Mouse (Mus musculus) limb, embryonic 14.5 days (tissue): ENCODE results near the gene Ncor1. TPM values are rescaled to one million over a fixed set of nuclear protein-coding genes. Genes with fewer than 3 reads are reported as not detected.
"Not testable (repeated sequence)": the region's sequence is repeated elsewhere in the genome, so short reads cannot be mapped to it uniquely, and the experiment has no call there.

Experiments
- ATAC-seq: fragments of 200-750 bp; cut with Nextera tagmentation; 2 replicates; pipeline ENCODE4 v1.8.0; 2017; ENCODE audit warnings: low read depth, moderate number of reproducible peaks, moderate TSS enrichment; ENCODE audit not compliant: low FRiP score
- DNase-seq: peaks from one replicate; pipeline ENCODE4 v3.0.0-alpha.2; 2015; ENCODE audit warnings: low spot score
- H3K27ac ChIP-seq: fragments of 300-500 bp; sonication (generic); replicated peaks from 2 replicates; pipeline ENCODE4 v1.5.1; 2014; ENCODE audit warnings: low read depth, mild to moderate bottlenecking, low read length, moderate library complexity, mixed read lengths
- H3K27me3 ChIP-seq: fragments of 300-500 bp; sonication (generic); 2 replicates; pipeline ENCODE4 v1.6.1; 2014; ENCODE audit warnings: low read length, mixed read lengths; ENCODE audit not compliant: control insufficient read depth, insufficient read depth
- H3K36me3 ChIP-seq: fragments of 300-500 bp; sonication (generic); 2 replicates; pipeline ENCODE4 v1.6.1; 2014; ENCODE audit warnings: mild to moderate bottlenecking, low read length, moderate library complexity, mixed read lengths; ENCODE audit not compliant: control insufficient read depth, insufficient read depth
- H3K4me1 ChIP-seq: fragments of 300-500 bp; sonication (generic); 2 replicates; pipeline ENCODE4 v1.6.1; 2014; ENCODE audit warnings: antibody characterized with exemption, low read length, mixed read lengths; ENCODE audit not compliant: control insufficient read depth, insufficient read depth
- H3K4me2 ChIP-seq: fragments of 300-500 bp; sonication (generic); replicated peaks from 2 replicates; pipeline ENCODE4 v1.6.1; 2014; ENCODE audit warnings: low read depth, mild to moderate bottlenecking, low read length, moderate library complexity; ENCODE audit not compliant: severe bottlenecking
- H3K4me3 ChIP-seq: fragments of 300-500 bp; sonication (generic); replicated peaks from 2 replicates; pipeline ENCODE4 v1.5.1; 2014; ENCODE audit warnings: low read length
- H3K9ac ChIP-seq: fragments of 300-500 bp; sonication (generic); 2 replicates; pipeline ENCODE4 v1.6.1; 2014; ENCODE audit warnings: mild to moderate bottlenecking, low read depth, low read length, moderate library complexity; ENCODE audit not compliant: severe bottlenecking
- H3K9me3 ChIP-seq: fragments of 300-500 bp; sonication (generic); 2 replicates; pipeline ENCODE4 v1.6.1; 2016; ENCODE audit warnings: low read length; ENCODE audit not compliant: control insufficient read depth
- POLR2A ChIP-seq: fragments of 200-500 bp; IDR thresholded peaks from 2 replicates; pipeline ENCODE4 v1.8.0; 2012; ENCODE audit warnings: inconsistent platforms, mild to moderate bottlenecking, moderate library complexity, borderline replicate concordance; ENCODE audit not compliant: insufficient read depth, insufficient read length; ENCODE audit errors: extremely low read depth
- WGBS: fragments of 180-500 bp; shearing (Covaris S2); extraction: QIAGEN DNeasy Blood & Tissue Kit; methylation state at CpG from one replicate; pipeline ENCODE4 v1.1.7; 2014; 5-methylcytosine and 5-hydroxymethylcytosine counted together
- polyA plus RNA-seq, 2 experiments: library from polyadenylated mRNA; depleted of rRNA in 1 of 2; stranded (reverse) in 1 of 2; unstranded in 1 of 2; fragments of >200 nt; fragmentation: Nextera tagmentation in 1 of 2; extraction: Ambion mirVana in 1 of 2; gene quantifications; 2 replicates each; pipeline versions ENCODE4 v1.2.1 to v1.2.3; 2012 to 2014

Gene Ncor1
- polyA plus RNA-seq, 2 experiments, result 132 to 171 TPM

GRCm38 (mm10) chr11:62388331-62388679 is 70.0 kb downstream of the Ncor1 start:
- H3K27ac ChIP-seq, result no peak overlapping the region
- no peaks in the 10 kb centered on the region for H3K27me3 ChIP-seq
- no peaks in the 10 kb centered on the region for H3K4me1 ChIP-seq
- 97% methylated on average over 3 of the region's 3 CpGs for WGBS
- H3K9ac ChIP-seq, result no peak overlapping the region
- H3K4me2 ChIP-seq, result no peak overlapping the region
- no peaks in the 10 kb centered on the region for H3K9me3 ChIP-seq
- no peak overlapping the region for H3K4me3 ChIP-seq
- ATAC-seq (no peak), DNase-seq (no peak)
- TF ChIP-seq POLR2A, result no peak
- H3K36me3 ChIP-seq, result peaks cover 60% of the 10 kb centered on the region

DNA sequence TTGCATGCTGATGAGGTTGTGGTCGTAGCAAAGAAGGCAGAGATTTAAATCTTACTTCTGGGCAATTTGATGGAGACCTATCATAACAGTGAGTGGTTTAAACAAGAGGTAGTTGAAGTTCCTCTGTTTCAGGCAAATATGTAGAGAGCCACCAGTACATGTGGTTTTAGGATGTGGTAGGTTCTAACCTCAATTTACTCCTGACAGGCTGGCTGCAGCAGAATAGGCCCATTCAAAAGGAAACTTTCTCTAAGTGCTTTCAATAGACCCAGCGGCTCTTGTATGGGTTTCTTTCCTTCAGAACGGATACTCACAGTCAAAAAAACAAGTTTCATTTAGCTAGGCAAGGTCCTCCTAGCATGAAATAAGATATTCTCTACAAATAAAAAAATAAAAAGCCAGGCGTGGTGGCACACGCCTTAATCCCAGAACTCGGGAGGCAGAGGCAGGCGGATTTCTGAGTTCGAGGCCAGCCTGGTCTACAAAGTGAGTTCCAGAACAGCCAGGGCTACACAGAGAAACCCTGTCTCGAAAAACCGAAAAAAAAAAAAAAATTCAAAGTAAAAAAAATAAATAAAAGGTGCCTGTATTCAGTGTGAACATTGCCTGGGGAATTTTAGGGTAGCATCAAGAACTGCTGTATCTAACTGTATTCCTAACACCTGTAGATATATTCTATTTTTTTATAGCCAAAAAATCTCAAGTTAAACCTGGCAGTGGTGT is 70.6 kb downstream of the Ncor1 start:
- Histone ChIP-seq H3K9me3 (no peaks in the 10 kb centered on the region), H3K4me1 (no peaks in the 10 kb centered on the region), H3K27me3 (no peaks in the 10 kb centered on the region), H3K4me3 (no peak overlapping the region), H3K4me2 (no peak overlapping the region), H3K9ac (no peak overlapping the region), H3K36me3 (peaks cover 62% of the 10 kb centered on the region), H3K27ac (no peak overlapping the region)
- TF ChIP-seq POLR2A, result no peak
- no peak for ATAC-seq
- 93% methylated on average over 10 of the region's 10 CpGs for WGBS
- no peak for DNase-seq

- not testable (repeated sequence) for H3K9me3 ChIP-seq, DNase-seq, H3K27ac ChIP-seq, ATAC-seq, H3K4me3 ChIP-seq, H3K4me1 ChIP-seq, H3K27me3 ChIP-seq, H3K9ac ChIP-seq, H3K4me2 ChIP-seq
- 86% methylated on average over 6 of the region's 6 CpGs for WGBS
- peaks cover 66% of the 10 kb centered on the region for H3K36me3 ChIP-seq
Measured at GRCm38 (mm10) chr11:62377202-62377851, 81.0 kb downstream of the Ncor1 start.

DNA sequence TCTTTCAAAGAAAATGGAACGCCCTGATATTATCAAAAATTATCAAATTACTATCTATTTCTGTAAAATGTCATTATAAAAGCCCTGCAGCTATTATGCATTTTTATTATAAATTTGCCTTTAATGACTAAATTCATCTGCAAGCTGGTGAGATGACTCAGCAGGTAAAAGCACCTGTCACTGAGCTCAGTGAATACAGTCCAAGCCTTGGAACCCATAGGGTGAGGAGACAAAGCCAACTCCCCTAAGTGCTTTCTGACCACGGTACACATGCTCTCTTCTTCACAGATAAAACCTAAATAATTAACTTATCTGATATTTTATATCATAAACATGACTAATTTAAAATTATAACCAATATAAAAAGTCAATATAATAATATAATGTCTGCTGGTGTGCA is 86.6 kb downstream of the Ncor1 start:
- WGBS, result 96% methylated on average over 2 of the region's 2 CpGs
- DNase-seq (no peak), ATAC-seq (no peak)
- H3K4me3 ChIP-seq, result no peak overlapping the region
- no peaks in the 10 kb centered on the region for H3K4me1 ChIP-seq
- no peak for TF ChIP-seq POLR2A
- no peaks in the 10 kb centered on the region for H3K9me3 ChIP-seq
- no peak overlapping the region for H3K4me2 ChIP-seq
- no peak overlapping the region for H3K27ac ChIP-seq
- no peak overlapping the region for H3K9ac ChIP-seq
- H3K27me3 ChIP-seq, result no peaks in the 10 kb centered on the region
- peaks cover 69% of the 10 kb centered on the region for H3K36me3 ChIP-seq

DNA sequence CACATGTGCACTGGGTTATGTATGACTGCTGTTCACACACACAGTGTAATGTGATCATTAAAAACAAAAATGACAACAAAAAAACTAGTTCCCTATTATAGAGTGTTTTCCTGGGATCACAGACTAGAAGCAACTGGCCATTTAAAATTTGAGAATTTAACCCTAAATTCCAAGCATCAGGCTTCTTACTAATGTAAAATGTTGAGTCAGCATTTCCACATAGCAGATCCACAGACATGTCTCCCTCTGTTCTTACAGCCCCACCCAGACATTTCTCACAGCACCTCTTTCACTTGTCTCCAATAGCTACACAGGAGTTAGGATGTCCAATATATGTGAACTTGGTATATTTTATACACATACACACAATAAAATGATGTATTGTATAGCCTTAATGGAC is 88.4 kb downstream of the Ncor1 start:
- DNase-seq (no peak), ATAC-seq (no peak)
- Histone ChIP-seq H3K36me3 (peaks cover 70% of the 10 kb centered on the region), H3K4me2 (no peak overlapping the region), H3K27ac (no peak overlapping the region), H3K4me3 (no peak overlapping the region), H3K4me1 (no peaks in the 10 kb centered on the region), H3K27me3 (no peaks in the 10 kb centered on the region), H3K9ac (no peak overlapping the region), H3K9me3 (no peaks in the 10 kb centered on the region)
- TF ChIP-seq POLR2A, result no peak

DNA sequence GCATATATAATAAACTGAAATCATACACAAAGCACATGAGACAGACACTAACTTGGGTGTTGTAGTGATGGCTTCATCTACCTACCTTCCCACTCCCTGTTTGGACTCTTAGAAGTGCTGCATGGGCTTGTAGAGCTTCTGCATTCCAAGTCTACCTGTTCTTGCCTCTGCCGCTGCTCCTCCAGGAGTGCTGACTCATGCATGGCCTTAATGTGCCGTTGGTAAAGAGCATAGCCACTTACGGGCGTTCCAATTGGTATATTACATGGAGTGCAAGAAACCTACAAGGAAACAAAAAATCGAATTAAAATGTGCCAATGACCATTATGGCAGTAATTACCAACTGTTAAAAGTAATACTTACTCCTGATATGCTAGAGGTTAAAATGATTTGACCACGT is 91.5 kb downstream of the Ncor1 start:
- TF ChIP-seq POLR2A, result no peak
- Histone ChIP-seq H3K9me3 (no peaks in the 10 kb centered on the region), H3K4me1 (no peaks in the 10 kb centered on the region), H3K27me3 (no peaks in the 10 kb centered on the region), H3K36me3 (peaks cover 62% of the 10 kb centered on the region), H3K9ac (no peak overlapping the region), H3K4me2 (no peak overlapping the region), H3K27ac (no peak overlapping the region), H3K4me3 (no peak overlapping the region)
- WGBS, result 91% methylated on average over 6 of the region's 6 CpGs
- DNase-seq, result no peak
- no peak for ATAC-seq
